Mouse (Mus musculus) 3T3-L1 (cell line): ENCODE measurements around the gene Gm20403.
"Not testable (repeated sequence)": the region's sequence is repeated elsewhere in the genome, so short reads cannot be mapped to it uniquely, and the experiment has no call there.

Experiments
- DNase-seq: peaks from one replicate; pipeline ENCODE4 v3.0.0-alpha.2; 2015; ENCODE audit warnings: low read depth, low spot score

Gene Gm20403

GRCm38 (mm10) chr12:54986052-54986717, at the start of gene Gm20403:
Gene Gm20403, minus strand, starts transcription at chr12:54986529.
- DNase-seq = peak; percentile 90

GRCm38 (mm10) chr12:55027088-55027487, 40.8 kb upstream of the Gm20403 start:
- peak; percentile 58 for DNase-seq

- no peak for DNase-seq
Observed at GRCm38 (mm10) chr12:55023284-55023683, 37.0 kb upstream of the Gm20403 start.

- DNase-seq = no peak
Observed at GRCm38 (mm10) chr12:55019421-55019877, 33.1 kb upstream of the Gm20403 start.

- no peak for DNase-seq
Observed at GRCm38 (mm10) chr12:55017119-55017721, 30.9 kb upstream of the Gm20403 start.

- peak; percentile 27 for DNase-seq
Observed at GRCm38 (mm10) chr12:55016339-55017118, 30.2 kb upstream of the Gm20403 start.

- DNase-seq = peak; percentile 24
Observed at GRCm38 (mm10) chr12:55015428-55015827, 29.1 kb upstream of the Gm20403 start.

GRCm38 (mm10) chr12:55013626-55014398, 27.5 kb upstream of the Gm20403 start, which contains the start of gene Baz1a:
Gene Baz1a, minus strand, starts transcription at chr12:55014348.
- no peak for DNase-seq

GRCm38 (mm10) chr12:55013031-55013430, 26.7 kb upstream of the Gm20403 start:
- DNase-seq = no peak

GRCm38 (mm10) chr12:55007361-55008008, 21.2 kb upstream of the Gm20403 start:
- DNase-seq = no peak

GRCm38 (mm10) chr12:55006071-55006470, 19.7 kb upstream of the Gm20403 start:
- no peak for DNase-seq

- DNase-seq = no peak
Observed at GRCm38 (mm10) chr12:55004396-55004795, 18.1 kb upstream of the Gm20403 start.

- DNase-seq = no peak
Observed at GRCm38 (mm10) chr12:55003843-55004242, 17.5 kb upstream of the Gm20403 start.

GRCm38 (mm10) chr12:55002532-55002931, 16.2 kb upstream of the Gm20403 start:
- DNase-seq = not testable (repeated sequence)

GRCm38 (mm10) chr12:54999016-54999690, 12.8 kb upstream of the Gm20403 start:
- peak; percentile 65 for DNase-seq

- DNase-seq = no peak
Observed at GRCm38 (mm10) chr12:54998411-54998810, 12.1 kb upstream of the Gm20403 start.

- no peak for DNase-seq
Observed at GRCm38 (mm10) chr12:54996979-54997474, 10.7 kb upstream of the Gm20403 start.

- peak; percentile 67 for DNase-seq
Observed at GRCm38 (mm10) chr12:54995965-54996364, 9.6 kb upstream of the Gm20403 start.

GRCm38 (mm10) chr12:54994418-54994817, 8.1 kb upstream of the Gm20403 start:
- no peak for DNase-seq

- no peak for DNase-seq
Observed at GRCm38 (mm10) chr12:54994068-54994386, 7.7 kb upstream of the Gm20403 start.
